Mouse (Mus musculus) spleen, embryonic (tissue): ENCODE measurements at regions not wholly inside any gene's neighbourhood (a gene's known extent, or its start where the extent isn't known, plus 50 kb on each side); places are given as distances from the start of the nearest gene placed in this dataset.
"Not testable (repeated sequence)": the region's sequence is repeated elsewhere in the genome, so short reads cannot be mapped to it uniquely, and the experiment has no call there.

Experiments used
- CTCF ChIA-PET: fragments of 350-600 bp; sonication (Branson Sonifier 250); formaldehyde crosslinking; loops from one replicate; lab custom pipeline; 2022; lab: Charles Lee

GRCm38 (mm10) chr12:51294971-51295477, 52.8 kb upstream of the G2e3 start:
- CTCF ChIA-PET: no interaction called here

- CTCF ChIA-PET: no interaction called here
Observed at GRCm38 (mm10) chr12:51278358-51278757, 69.5 kb upstream of the G2e3 start.

DNA sequence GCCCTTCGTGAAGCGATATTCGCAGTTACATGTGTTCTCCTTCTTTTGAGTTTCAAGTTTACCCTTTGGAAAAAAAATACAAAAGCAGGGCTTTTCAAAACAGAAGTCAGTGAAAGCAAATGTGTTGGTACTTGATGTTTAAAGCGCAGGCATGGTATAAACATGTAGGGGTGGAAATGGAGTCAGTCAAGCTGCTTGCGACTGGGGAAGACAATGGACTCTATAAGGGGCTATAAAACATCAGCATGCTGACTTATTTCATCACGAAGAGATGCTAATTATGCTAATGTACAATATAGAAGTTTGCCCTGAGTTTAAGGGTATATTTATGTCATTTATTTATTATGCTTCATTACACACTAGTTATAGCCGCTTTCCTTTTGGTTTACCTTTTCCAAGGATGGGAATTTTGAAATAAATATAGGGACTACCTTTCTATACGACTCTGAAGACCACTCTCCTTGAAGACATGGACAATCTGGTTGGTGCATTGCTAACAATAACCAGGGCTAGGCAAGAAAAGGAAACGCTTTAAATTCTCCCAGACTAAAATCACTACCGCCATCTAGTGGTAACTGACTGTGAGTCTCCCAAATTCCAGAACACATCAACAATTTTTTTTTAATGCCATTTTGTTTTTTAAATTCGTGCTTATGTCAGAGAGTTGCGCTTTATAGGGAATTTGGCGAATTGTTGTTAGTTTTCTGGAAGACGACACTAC, 71.9 kb upstream of the G2e3 start:
- CTCF ChIA-PET: no interaction called here

DNA sequence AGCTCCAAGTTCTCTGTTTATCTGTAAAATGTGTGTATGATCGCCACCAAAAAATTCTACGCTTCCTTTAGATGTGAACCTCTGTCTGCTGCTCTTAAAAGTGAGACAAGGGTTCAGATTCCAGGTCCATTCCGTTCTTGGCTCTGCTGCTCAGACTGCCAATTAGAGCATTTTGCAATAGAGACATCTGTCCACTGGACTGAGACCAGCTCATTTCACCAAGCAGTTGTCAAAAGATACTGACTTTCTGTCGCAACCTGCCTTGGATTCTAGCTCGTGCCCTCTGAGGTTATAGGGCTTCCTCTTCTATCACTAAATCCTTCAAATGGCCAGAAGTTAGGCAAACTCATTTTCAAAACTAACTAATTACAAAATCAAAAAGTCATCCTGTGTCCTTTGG, 74.4 kb upstream of the G2e3 start:
- CTCF ChIA-PET: no interaction called here

DNA sequence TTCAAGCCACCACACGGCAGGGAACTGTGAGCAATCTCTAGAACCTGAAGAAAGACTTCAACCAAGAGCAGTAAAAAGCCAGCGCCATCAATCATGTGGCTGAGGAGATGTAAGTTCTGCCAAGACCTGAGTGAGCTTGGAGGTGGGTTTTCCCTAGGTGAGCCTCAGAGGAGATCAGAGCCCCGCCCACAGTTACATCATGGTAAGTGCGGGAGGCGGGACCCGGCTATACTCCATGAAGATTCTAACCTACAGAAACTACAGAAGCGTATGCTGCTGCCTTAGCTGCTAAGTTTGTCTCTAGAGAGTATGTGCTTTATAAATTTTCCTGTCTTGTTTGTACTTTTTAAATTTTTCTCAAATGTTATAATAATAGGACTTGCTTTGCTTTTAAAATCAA, 105.0 kb upstream of the G2e3 start:
- CTCF ChIA-PET: no interaction called here

DNA sequence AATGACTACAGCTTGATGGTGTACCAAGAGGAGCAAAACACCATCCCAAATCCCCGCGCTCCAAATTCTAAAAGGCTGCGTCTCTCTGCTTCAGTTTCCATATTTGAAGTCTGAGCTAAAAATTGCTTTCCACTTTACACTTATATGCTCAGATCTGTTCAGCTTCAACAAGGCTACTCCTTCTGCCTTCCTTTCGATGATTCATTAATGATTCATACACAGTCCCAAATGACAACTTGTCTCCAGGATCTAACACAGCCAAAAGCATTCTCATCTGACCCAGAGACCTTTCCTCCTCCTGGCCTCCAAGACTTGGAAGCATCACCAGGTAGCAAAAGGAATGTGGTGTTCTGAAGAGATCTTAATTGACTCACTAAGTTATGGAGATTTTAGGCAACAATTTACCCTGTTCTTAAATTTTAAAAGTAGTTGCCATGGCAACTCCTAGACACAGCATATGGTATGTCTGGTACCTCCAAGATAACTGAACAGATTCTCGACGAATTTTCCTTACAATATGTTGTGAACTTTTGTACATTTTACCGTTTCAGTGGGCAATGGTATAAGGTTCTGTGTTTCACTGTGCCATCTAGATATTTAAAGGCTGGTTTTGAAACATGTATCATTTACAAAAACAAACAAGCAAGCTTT, 106.6 kb upstream of the G2e3 start:
- CTCF ChIA-PET: no interaction called here

DNA sequence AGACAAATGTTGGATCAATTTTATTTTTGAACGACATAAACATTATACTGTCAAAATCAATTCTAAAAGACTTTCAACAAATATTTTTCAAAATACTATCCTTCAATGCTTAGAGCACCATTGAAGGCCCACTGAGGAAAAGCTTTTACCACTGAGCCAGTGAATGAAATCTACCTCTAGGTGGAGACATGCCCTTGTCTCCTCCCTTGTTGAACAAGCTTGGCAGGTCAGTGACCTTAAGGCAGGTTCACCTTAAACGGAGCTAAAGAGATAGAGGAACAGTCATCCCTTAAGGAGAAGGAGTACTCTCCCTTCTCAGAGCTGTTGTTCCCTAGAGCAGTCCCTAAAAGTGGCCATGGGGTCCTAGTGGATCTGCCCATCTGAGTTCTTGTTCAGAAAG, 136.2 kb upstream of the G2e3 start:
- CTCF ChIA-PET: no interaction called here

DNA sequence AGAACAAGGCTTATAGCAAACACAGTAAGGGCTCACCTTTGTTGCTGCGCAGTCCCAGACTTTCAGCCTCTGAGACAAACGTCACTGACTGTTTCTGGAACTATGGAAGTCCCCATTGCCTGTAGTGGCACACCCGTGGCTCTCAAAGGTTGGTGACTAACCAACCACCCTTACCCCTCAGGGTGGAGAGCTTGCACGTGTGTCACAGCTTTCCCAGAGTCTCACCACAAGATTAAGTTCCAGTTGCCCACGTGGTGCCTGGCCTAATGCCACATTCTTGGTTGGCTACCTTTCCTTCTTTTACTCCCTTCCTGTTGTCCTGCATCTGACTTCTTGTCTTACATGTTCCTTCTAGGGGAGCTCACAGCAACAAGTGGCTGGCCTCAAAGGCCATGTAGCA, 151.6 kb upstream of the G2e3 start:
- CTCF ChIA-PET: no interaction called here

- CTCF ChIA-PET: no interaction called here
Observed at GRCm38 (mm10) chr12:51195136-51195535, 152.7 kb upstream of the G2e3 start.

GRCm38 (mm10) chr12:51190754-51191153, 157.1 kb upstream of the G2e3 start:
- CTCF ChIA-PET: no interaction called here

GRCm38 (mm10) chr12:51190186-51190585, 157.7 kb upstream of the G2e3 start:
- CTCF ChIA-PET: no interaction called here

DNA sequence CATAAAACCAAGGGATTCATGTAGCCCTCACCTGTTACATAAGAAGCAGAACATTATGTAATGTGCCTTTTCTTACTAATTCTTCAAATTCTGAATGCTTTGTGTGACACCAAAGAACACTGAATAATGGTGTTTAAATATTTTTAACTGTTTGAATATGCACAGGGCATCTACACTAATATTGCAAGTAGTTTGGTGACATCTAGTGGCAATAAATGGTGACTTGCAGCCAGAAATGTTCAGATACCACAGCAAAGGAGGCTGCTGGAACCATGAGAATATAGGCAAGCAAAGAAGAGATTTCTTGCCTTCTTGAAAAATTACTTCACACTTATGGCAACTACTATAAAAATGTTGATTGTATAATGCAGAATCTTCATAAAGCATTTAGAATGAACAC, 159.6 kb upstream of the G2e3 start:
- CTCF ChIA-PET: no interaction called here

DNA sequence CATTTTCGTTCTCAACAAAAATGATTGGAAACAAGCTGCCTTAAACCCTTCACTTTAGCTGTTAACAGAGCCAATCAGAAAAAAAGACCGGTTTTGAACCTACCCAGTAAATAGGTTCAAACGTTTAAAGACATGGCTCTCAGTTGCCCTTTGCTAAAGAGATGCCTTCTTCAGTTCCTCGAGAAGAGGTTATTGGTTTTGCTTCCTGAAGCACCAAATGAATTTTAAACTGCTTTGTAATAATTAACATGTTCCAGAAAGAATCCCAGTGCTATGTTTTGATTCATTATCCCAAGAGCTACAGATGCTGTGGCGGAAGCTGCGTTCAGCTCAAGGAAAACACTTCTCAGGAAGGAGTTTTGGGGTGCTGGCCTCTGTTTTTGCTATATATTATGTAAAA, 160.1 kb upstream of the G2e3 start:
- CTCF ChIA-PET: no interaction called here

GRCm38 (mm10) chr12:51185751-51186150, 162.1 kb upstream of the G2e3 start:
- CTCF ChIA-PET: no interaction called here

DNA sequence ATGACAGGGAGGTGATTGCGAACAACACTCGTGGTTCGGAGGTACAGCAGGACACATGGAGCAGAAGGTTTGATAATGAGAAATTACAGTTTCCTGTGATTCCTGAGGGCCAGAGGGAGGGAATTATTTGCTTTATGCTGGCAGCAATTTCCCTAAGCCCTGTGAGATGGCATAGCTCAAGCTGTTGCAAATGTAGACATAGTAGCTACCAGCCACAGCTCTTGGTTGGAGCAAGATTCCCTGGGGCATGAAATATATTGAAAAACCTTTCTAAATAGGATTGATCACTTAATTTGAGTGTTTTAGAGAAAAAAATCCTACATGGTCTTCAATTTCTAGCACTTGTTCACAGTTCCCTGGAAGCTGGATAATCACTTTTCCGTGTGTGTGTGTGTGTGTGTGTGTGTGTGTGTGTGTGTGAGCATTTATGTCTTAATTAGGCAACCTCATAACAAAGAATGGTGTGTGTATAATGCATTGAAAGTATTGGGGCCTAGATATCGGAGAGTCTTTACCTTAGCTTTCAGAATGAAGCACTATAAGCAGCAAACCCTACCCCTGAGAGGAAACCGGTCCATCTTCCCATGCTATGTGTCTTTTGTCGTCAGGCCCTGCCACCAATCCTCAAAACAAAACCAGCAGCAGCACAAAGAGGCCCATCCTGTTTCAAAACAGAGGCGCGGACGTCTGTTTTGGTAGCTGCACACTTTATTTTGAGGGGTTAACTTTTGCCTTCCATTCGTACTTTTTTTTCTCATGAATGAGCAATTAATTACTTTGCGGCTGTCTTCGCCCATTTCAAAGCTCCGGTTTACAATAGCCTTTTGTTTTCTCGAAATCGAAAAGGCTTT, 172.7 kb upstream of the G2e3 start:
- CTCF ChIA-PET: no interaction called here

DNA sequence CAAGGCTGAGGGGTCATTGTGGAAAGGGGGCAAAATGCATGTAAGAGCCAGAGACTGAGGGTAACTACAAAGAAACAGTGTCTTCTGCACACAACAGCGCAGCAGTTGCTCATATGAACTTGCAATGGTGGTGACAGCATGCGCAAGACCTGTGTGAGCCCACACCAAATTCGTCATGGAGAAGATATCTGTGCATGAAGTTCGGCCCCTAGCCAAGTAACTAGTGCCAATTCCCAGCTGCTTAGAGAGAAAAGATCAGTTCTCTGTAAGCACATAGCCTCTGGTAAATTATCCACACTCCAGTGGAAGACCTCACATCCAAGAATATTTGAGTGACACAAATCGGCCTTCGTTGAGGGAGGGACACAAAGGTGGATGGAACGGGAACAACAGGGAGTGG, 182.7 kb upstream of the G2e3 start:
- CTCF ChIA-PET: no interaction called here

DNA sequence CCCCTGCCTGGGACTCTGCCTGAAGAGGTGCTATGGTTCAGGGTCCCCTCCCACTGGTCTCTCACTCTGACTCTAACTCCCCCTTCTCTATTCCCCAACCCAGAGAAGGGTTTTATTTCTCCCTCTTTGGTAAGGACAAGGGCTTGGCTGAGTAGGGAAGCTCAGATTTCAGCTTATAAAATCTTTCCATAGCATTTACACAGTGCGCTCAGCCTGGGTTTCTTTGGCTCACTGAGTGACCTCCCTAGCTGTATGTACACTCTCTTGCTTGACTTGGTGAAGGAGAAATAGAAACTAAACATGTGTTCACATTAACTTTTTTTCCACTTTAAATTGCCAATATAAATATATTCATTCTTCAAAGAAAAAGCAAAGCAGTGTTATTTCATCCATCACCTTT, 186.9 kb upstream of the G2e3 start:
- CTCF ChIA-PET: no interaction called here

GRCm38 (mm10) chr12:51160122-51160521, 187.7 kb upstream of the G2e3 start:
- CTCF ChIA-PET: no interaction called here

- CTCF ChIA-PET: no interaction called here
Observed at GRCm38 (mm10) chr12:51147963-51148362, 199.9 kb upstream of the G2e3 start.

- CTCF ChIA-PET: no interaction called here
Observed at GRCm38 (mm10) chr12:51143840-51144239, 204.0 kb upstream of the G2e3 start.

DNA sequence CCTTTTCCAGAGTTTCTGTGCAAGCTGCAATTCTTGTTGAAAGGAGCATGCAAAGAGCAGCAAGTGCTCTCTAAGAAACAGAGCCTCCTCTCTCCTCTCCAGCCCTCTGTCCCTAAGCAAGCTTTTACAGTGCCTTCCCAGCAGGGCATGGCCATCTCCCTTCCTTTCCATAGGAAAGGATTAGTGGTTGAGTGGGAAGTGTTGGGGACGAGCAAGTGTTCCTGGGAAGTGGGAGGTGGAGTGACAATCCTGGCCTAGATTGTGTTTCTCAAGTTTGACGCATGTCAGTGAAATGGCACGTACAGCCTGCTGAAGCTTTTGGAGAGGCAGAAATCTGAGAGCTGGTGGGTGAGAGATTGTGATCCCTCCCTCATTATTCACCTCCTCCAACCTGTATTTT, 204.7 kb upstream of the G2e3 start:
- CTCF ChIA-PET: no interaction called here

DNA sequence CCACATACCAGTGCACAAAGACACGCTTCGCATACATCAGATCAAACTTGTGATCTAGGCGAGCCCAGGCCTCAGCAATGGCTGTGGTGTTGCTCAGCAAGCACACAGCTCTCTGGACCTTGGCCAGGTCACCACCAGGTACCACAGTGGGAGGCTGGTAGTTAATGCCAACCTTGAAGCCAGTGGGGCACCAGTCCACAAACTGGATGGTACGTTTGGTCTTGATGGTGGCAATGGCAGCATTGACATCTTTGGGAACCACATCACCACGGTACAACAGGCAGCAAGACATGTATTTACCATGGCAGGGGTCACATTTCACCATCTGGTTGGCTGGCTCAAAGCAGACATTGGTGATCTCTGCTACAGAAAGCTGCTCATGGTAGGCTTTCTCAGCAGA, 214.2 kb upstream of the G2e3 start:
- CTCF ChIA-PET: not testable (repeated sequence)

GRCm38 (mm10) chr12:51128274-51128673, 219.6 kb upstream of the G2e3 start:
- CTCF ChIA-PET: no interaction called here
